Mouse (Mus musculus) lung, postnatal 0 days (tissue): Measurements from ENCODE around the gene Col4a1. TPM values are rescaled to one million over a fixed set of nuclear protein-coding genes. Genes with fewer than 3 reads are reported as not detected.

Experiments used
- ATAC-seq: fragments of 200-750 bp; cut with Nextera tagmentation; 2 replicates; pipeline ENCODE4 v1.8.0; 2017; ENCODE audit warnings: moderate library complexity
- DNase-seq: peaks from one replicate; pipeline ENCODE4 v3.0.0-alpha.2; 2016; ENCODE audit warnings: low spot score
- H3K27ac ChIP-seq: fragments of 300-500 bp; sonication (generic); 2 replicates; pipeline ENCODE4 v1.5.1; 2014; ENCODE audit warnings: antibody characterized with exemption, mild to moderate bottlenecking, low read length, mixed read lengths
- H3K27me3 ChIP-seq: fragments of 300-500 bp; sonication (generic); replicated peaks from 2 replicates; pipeline ENCODE4 v1.6.1; 2014; ENCODE audit warnings: low read length, mixed read lengths; ENCODE audit not compliant: insufficient read depth
- H3K36me3 ChIP-seq: fragments of 300-500 bp; sonication (generic); 2 replicates; pipeline ENCODE4 v1.6.1; 2014; ENCODE audit warnings: low read length, mixed read lengths; ENCODE audit not compliant: insufficient read depth
- H3K4me1 ChIP-seq: fragments of 300-500 bp; sonication (generic); 2 replicates; pipeline ENCODE4 v1.6.1; 2014; ENCODE audit warnings: antibody characterized with exemption, low read depth, low read length, mixed read lengths; ENCODE audit not compliant: insufficient read depth
- H3K4me2 ChIP-seq: fragments of 300-500 bp; sonication (generic); replicated peaks from 2 replicates; pipeline ENCODE4 v1.6.1; 2014; ENCODE audit warnings: low read depth, mild to moderate bottlenecking, low read length, moderate library complexity, mixed read lengths
- H3K4me3 ChIP-seq: fragments of 300-500 bp; sonication (generic); 2 replicates; pipeline ENCODE4 v1.5.1; 2014; ENCODE audit warnings: low read depth, low read length
- H3K9ac ChIP-seq: fragments of 300-500 bp; sonication (generic); replicated peaks from 2 replicates; pipeline ENCODE4 v1.6.1; 2014; ENCODE audit warnings: low read depth, mild to moderate bottlenecking
- H3K9me3 ChIP-seq: fragments of 300-500 bp; sonication (generic); 2 replicates; pipeline ENCODE4 v1.6.1; 2016; ENCODE audit warnings: low read length, mixed read lengths
- CTCF ChIP-seq: IDR thresholded peaks from 2 replicates; pipeline ENCODE4 v1.5.1; 2016; ENCODE audit warnings: antibody characterized with exemption, mild to moderate bottlenecking
- EP300 ChIP-seq: IDR thresholded peaks from 2 replicates; pipeline ENCODE4 v1.6.1; 2016; ENCODE audit warnings: antibody characterized with exemption, mild to moderate bottlenecking, control low read depth
- WGBS: fragments of 180-500 bp; shearing (Covaris S2); extraction: QIAGEN DNeasy Blood & Tissue Kit; methylation state at CpG from one replicate; pipeline ENCODE4 v1.1.7; 2014; 5-methylcytosine and 5-hydroxymethylcytosine counted together
- polyA plus RNA-seq: library from polyadenylated mRNA; unstranded; fragments of >200 nt; fragmentation: Nextera tagmentation; extraction: Ambion mirVana; gene quantifications from 2 replicates; pipeline ENCODE4 v1.2.1, GENCODE M21; 2015

The Col4a1 gene
- polyA plus RNA-seq, 1 experiment from 2014 or later = 376 TPM

- peaks cover 50% of the 10 kb centered on the region for H3K4me1 ChIP-seq
Observed at GRCm38 (mm10) chr8:11344459-11344858, 31.8 kb upstream of the Col4a1 start.

GRCm38 (mm10) chr8:11341111-11341566, 28.5 kb upstream of the Col4a1 start:
- Histone ChIP-seq H3K4me2 (no peak overlapping the region), H3K4me1 (peaks cover 37% of the 10 kb centered on the region), H3K9ac (no peak overlapping the region), H3K9me3 (no peaks in the 10 kb centered on the region), H3K27ac (peak overlapping the region; percentile 51; the same call in 1 of the 2 replicates), H3K27me3 (no peaks in the 10 kb centered on the region), H3K4me3 (no peak overlapping the region), H3K36me3 (no peaks in the 10 kb centered on the region)
- WGBS = 28% methylated on average over 3 of the region's 3 CpGs
- TF ChIP-seq CTCF (no peak), EP300 (peak; percentile 44; the same call in 1 of the 2 replicates)
- DNase-seq (no peak), ATAC-seq (no peak)

More at GRCm38 (mm10) chr8:11344459-11344858, 31.8 kb upstream of the Col4a1 start:
- no peak overlapping the region for H3K4me2 ChIP-seq
- WGBS = 44% methylated on average over 9 of the region's 9 CpGs
- no peak for TF ChIP-seq CTCF
- peak; percentile 100 for TF ChIP-seq EP300
- DNase-seq (no peak), ATAC-seq (peak; percentile 60)
- H3K9me3 ChIP-seq = no peaks in the 10 kb centered on the region
- H3K27me3 ChIP-seq = no peaks in the 10 kb centered on the region
- no peaks in the 10 kb centered on the region for H3K36me3 ChIP-seq
- H3K27ac ChIP-seq = peak overlapping the region; percentile 85
- no peak overlapping the region for H3K4me3 ChIP-seq
- H3K9ac ChIP-seq = no peak overlapping the region

DNA sequence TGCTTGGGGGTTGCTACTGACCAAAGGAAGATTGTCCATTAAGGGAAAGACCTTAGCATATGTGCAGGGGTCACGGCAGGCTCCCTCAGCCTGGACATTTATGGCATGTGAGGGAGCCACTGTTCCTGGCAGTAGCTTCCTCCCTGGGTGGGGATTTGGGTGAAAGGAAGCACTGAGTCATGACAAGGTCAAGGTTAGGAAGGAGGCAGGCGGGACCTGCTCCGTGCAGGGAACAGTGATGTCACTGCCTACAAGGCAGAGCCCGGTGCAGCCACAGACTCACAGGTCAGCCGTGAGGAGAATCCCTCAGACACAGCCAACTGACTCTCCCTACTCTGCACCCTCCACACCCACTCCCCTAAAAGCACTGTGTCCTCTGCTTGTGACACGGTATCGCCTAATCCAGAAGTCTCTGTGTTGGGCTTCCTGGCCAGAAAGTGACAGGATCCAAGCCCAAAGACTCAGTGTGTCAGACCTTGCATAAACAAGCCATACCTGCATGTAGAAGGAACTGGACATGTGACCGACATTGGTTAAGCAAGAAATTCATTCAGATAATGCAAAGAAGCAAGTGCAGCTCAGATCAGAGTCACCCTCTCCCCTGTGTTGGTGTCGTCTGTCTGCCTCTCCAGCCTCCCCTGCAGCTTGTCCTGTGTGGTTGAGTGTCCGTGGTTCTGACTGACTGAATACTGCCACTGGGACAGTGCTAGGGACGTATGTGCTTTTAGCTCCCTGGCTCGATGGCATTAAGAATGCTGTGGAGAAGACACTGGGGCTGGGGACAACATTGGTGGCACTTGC, 27.9 kb upstream of the Col4a1 start:
- peak; percentile 75 for DNase-seq
- Histone ChIP-seq H3K9ac (no peak overlapping the region), H3K4me2 (no peak overlapping the region; the same call in 1 of the 2 replicates), H3K4me3 (no peak overlapping the region), H3K27ac (peak overlapping the region; percentile 51), H3K4me1 (peaks cover 37% of the 10 kb centered on the region), H3K9me3 (no peaks in the 10 kb centered on the region), H3K27me3 (no peaks in the 10 kb centered on the region), H3K36me3 (no peaks in the 10 kb centered on the region)
- 43% methylated on average over 12 of the region's 12 CpGs for WGBS
- peak; percentile 78 for ATAC-seq
- no peak for TF ChIP-seq CTCF
- TF ChIP-seq EP300 = peak; percentile 71

DNA sequence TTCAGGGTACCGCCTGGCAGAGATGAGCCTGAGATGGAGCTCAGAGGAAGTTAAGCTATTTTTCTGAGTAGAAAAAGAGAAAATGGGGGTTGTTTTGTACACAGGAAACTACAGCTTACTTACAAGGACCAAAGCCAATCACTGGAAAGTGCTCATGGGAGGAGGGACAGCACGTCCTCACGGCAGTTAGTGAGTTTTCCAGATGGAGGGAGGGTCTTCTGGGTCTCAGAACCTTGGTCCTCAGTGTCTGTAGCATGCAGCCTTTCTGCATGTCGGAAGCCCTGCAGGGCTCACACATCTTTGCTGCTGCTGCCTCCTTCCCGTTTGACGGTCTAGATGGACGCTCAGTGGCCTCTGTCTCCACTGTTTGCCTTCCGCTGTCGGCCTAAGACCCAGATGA, 25.9 kb upstream of the Col4a1 start:
- Histone ChIP-seq H3K9ac (no peak overlapping the region), H3K4me3 (no peak overlapping the region), H3K27ac (no peak overlapping the region), H3K27me3 (no peaks in the 10 kb centered on the region), H3K4me1 (peaks cover 41% of the 10 kb centered on the region), H3K36me3 (no peaks in the 10 kb centered on the region), H3K4me2 (no peak overlapping the region), H3K9me3 (no peaks in the 10 kb centered on the region)
- TF ChIP-seq CTCF = no peak
- no peak for TF ChIP-seq EP300
- 78% methylated on average over 9 of the region's 9 CpGs for WGBS
- DNase-seq (no peak), ATAC-seq (no peak)

DNA sequence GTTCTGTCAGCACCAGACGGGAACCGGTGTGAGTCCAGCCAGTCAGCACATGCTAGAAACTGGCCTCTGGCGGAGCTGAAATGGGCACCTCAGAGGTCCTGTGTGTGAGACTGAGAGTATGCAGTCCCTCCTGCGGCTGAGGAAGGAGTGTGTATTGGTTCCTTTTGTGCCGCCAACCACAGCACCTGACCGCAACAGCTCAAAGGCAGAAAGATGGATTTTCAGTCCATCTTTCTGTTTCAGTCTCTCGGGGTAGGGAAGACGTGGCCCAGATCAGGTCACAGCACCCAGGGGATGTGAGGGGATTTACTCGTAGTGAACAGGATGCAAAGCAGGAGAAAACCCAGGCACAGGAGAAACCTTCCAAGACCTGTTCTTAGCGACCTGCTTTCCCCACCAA, 25.0 kb upstream of the Col4a1 start:
- H3K36me3 ChIP-seq = no peaks in the 10 kb centered on the region; the same call in 1 of the 2 replicates
- WGBS = 90% methylated on average over 10 of the region's 10 CpGs
- ATAC-seq (no peak), DNase-seq (no peak)
- H3K4me1 ChIP-seq = peaks cover 43% of the 10 kb centered on the region
- no peak overlapping the region for H3K4me3 ChIP-seq
- H3K4me2 ChIP-seq = no peak overlapping the region
- no peak overlapping the region for H3K9ac ChIP-seq
- H3K27ac ChIP-seq = no peak overlapping the region
- no peaks in the 10 kb centered on the region for H3K27me3 ChIP-seq
- TF ChIP-seq EP300 = no peak
- TF ChIP-seq CTCF = no peak
- H3K9me3 ChIP-seq = no peaks in the 10 kb centered on the region

DNA sequence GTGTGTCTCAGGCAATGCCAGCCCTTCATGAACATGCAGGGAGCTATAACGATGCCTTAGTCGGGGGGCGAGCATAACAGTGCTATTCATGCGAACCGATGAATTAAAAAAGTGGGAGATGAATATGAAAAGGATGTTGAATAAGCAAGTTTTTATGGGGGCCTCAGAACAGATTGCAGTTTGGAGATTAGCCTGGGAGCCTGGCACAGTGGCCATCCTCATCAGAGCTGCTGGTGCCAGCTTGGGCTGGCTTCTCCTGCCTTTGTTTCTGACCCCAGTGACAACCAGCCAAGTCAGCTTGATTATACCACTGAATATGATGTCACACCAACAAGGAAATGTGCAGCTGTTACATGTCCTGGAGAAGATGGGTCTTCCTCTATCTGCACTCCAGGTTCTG, 23.7 kb upstream of the Col4a1 start:
- no peak overlapping the region for H3K27ac ChIP-seq
- no peak for TF ChIP-seq CTCF
- no peak for TF ChIP-seq EP300
- no peaks in the 10 kb centered on the region; the same call in 1 of the 2 replicates for H3K36me3 ChIP-seq
- 85% methylated on average over 5 of the region's 5 CpGs for WGBS
- no peaks in the 10 kb centered on the region for H3K9me3 ChIP-seq
- ATAC-seq (no peak), DNase-seq (no peak)
- H3K4me1 ChIP-seq = peaks cover 52% of the 10 kb centered on the region
- H3K27me3 ChIP-seq = no peaks in the 10 kb centered on the region
- no peak overlapping the region for H3K4me2 ChIP-seq
- no peak overlapping the region for H3K4me3 ChIP-seq
- no peak overlapping the region for H3K9ac ChIP-seq
